Mouse (Mus musculus): ENCODE measurements around the gene Eif3l. TPM values are rescaled to one million over a fixed set of nuclear protein-coding genes. Genes with fewer than 3 reads are reported as not detected.

Eif3l gene
- polyA plus RNA-seq, 1 experiment from 2014 or later: 165 TPM

GRCm38 (mm10) chr15:79110031-79110430, 35.1 kb downstream of the Eif3l start:
- WGBS: 11% methylated on average over 9 of the region's 9 CpGs
- H3K27me3 ChIP-seq (replicated peaks): no peaks in the 10 kb centered on the region
- H3K27ac ChIP-seq (ENCODE audit: poor library complexity, severe bottlenecking): peak overlapping the region; percentile 89
- H3K4me3 ChIP-seq: peak overlapping the region; percentile 77
- H3K4me2 ChIP-seq: peak overlapping the region; percentile 86
- H3K36me3 ChIP-seq: peaks cover 25% of the 10 kb centered on the region
- H3K4me1 ChIP-seq (replicated peaks): peaks cover 49% of the 10 kb centered on the region
- no peaks in the 10 kb centered on the region for H3K9me3 ChIP-seq (replicated peaks)
- peak overlapping the region; percentile 96 for H3K9ac ChIP-seq
- no peak for ATAC-seq (ENCODE audit: insufficient number of reproducible peaks, low FRiP score)

- Histone ChIP-seq H3K36me3 (peaks cover 30% of the 10 kb centered on the region), H3K27me3 (replicated peaks) (no peaks in the 10 kb centered on the region), H3K9me3 (replicated peaks) (no peaks in the 10 kb centered on the region), H3K4me2 (peak overlapping the region; percentile 86), H3K4me3 (peak overlapping the region; percentile 77), H3K27ac (ENCODE audit: poor library complexity, severe bottlenecking) (peak overlapping the region; percentile 89), H3K9ac (peak overlapping the region; percentile 96), H3K4me1 (replicated peaks) (peaks cover 52% of the 10 kb centered on the region)
- WGBS: 64% methylated on average over 2 of the region's 2 CpGs
- no peak for ATAC-seq (ENCODE audit: insufficient number of reproducible peaks, low FRiP score)
Observed at GRCm38 (mm10) chr15:79110528-79110927, 35.5 kb downstream of the Eif3l start.

- H3K27me3 ChIP-seq (replicated peaks): no peaks in the 10 kb centered on the region
- H3K4me1 ChIP-seq (replicated peaks): peaks cover 49% of the 10 kb centered on the region
- peak overlapping the region; percentile 86 for H3K4me2 ChIP-seq
- peak overlapping the region; percentile 89 for H3K27ac ChIP-seq (ENCODE audit: poor library complexity, severe bottlenecking)
- no peaks in the 10 kb centered on the region for H3K9me3 ChIP-seq (replicated peaks)
- H3K9ac ChIP-seq: peak overlapping the region; percentile 65
- peak overlapping the region; percentile 25 for H3K4me3 ChIP-seq
- peaks cover 43% of the 10 kb centered on the region for H3K36me3 ChIP-seq
- ATAC-seq (ENCODE audit: insufficient number of reproducible peaks, low FRiP score): peak; percentile 49
- 30% methylated on average over 4 of the region's 4 CpGs for WGBS
Observed at GRCm38 (mm10) chr15:79111774-79112173, 36.8 kb downstream of the Eif3l start.

- no peak for ATAC-seq (ENCODE audit: insufficient number of reproducible peaks, low FRiP score)
- Histone ChIP-seq H3K9ac (no peak overlapping the region), H3K4me1 (replicated peaks) (peaks cover 38% of the 10 kb centered on the region), H3K27me3 (replicated peaks) (no peaks in the 10 kb centered on the region), H3K4me3 (no peak overlapping the region), H3K27ac (ENCODE audit: poor library complexity, severe bottlenecking) (no peak overlapping the region), H3K4me2 (no peak overlapping the region), H3K36me3 (peaks cover 78% of the 10 kb centered on the region), H3K9me3 (replicated peaks) (no peaks in the 10 kb centered on the region)
- 47% methylated on average over 5 of the region's 5 CpGs for WGBS
Observed at GRCm38 (mm10) chr15:79115276-79115675, 40.3 kb downstream of the Eif3l start.

GRCm38 (mm10) chr15:79119491-79119890, 44.5 kb downstream of the Eif3l start:
- H3K4me1 ChIP-seq (replicated peaks): peaks cover 28% of the 10 kb centered on the region
- no peaks in the 10 kb centered on the region for H3K27me3 ChIP-seq (replicated peaks)
- H3K27ac ChIP-seq (ENCODE audit: poor library complexity, severe bottlenecking): no peak overlapping the region
- no peak overlapping the region for H3K4me2 ChIP-seq
- H3K9ac ChIP-seq: no peak overlapping the region
- H3K9me3 ChIP-seq (replicated peaks): no peaks in the 10 kb centered on the region
- no peak overlapping the region for H3K4me3 ChIP-seq
- no peak for ATAC-seq (ENCODE audit: insufficient number of reproducible peaks, low FRiP score)
- WGBS: 77% methylated on average over 9 of the region's 9 CpGs
- H3K36me3 ChIP-seq: peaks cover 100% of the 10 kb centered on the region

GRCm38 (mm10) chr15:79122119-79122518, 47.1 kb downstream of the Eif3l start:
- 83% methylated on average over 4 of the region's 4 CpGs for WGBS
- Histone ChIP-seq H3K27ac (ENCODE audit: poor library complexity, severe bottlenecking) (no peak overlapping the region), H3K36me3 (peaks cover 100% of the 10 kb centered on the region), H3K4me2 (no peak overlapping the region), H3K27me3 (replicated peaks) (no peaks in the 10 kb centered on the region), H3K4me3 (no peak overlapping the region), H3K9me3 (replicated peaks) (no peaks in the 10 kb centered on the region), H3K4me1 (replicated peaks) (peaks cover 20% of the 10 kb centered on the region), H3K9ac (no peak overlapping the region)
- no peak for ATAC-seq (ENCODE audit: insufficient number of reproducible peaks, low FRiP score)

GRCm38 (mm10) chr15:79122546-79122945, 47.6 kb downstream of the Eif3l start:
- ATAC-seq (ENCODE audit: insufficient number of reproducible peaks, low FRiP score): no peak
- Histone ChIP-seq H3K27ac (ENCODE audit: poor library complexity, severe bottlenecking) (no peak overlapping the region), H3K4me1 (replicated peaks) (peaks cover 20% of the 10 kb centered on the region), H3K4me3 (no peak overlapping the region), H3K36me3 (peaks cover 100% of the 10 kb centered on the region), H3K9me3 (replicated peaks) (peaks cover 3% of the 10 kb centered on the region; the same call in 1 of the 2 replicates), H3K4me2 (no peak overlapping the region), H3K9ac (no peak overlapping the region), H3K27me3 (replicated peaks) (no peaks in the 10 kb centered on the region)
- 83% methylated on average over 13 of the region's 13 CpGs for WGBS

GRCm38 (mm10) chr15:79123751-79124150, 48.8 kb downstream of the Eif3l start:
- H3K4me3 ChIP-seq: no peak overlapping the region
- 31% methylated on average over 6 of the region's 6 CpGs for WGBS
- peaks cover 100% of the 10 kb centered on the region for H3K36me3 ChIP-seq
- peak overlapping the region; percentile 83 for H3K27ac ChIP-seq (ENCODE audit: poor library complexity, severe bottlenecking)
- peak overlapping the region; percentile 28; the same call in 1 of the 2 replicates for H3K9ac ChIP-seq
- H3K4me1 ChIP-seq (replicated peaks): peaks cover 20% of the 10 kb centered on the region
- no peaks in the 10 kb centered on the region for H3K27me3 ChIP-seq (replicated peaks)
- no peak overlapping the region for H3K4me2 ChIP-seq
- no peak for ATAC-seq (ENCODE audit: insufficient number of reproducible peaks, low FRiP score)
- peaks cover 10% of the 10 kb centered on the region for H3K9me3 ChIP-seq (replicated peaks)

GRCm38 (mm10) chr15:79124331-79124875, 49.4 kb downstream of the Eif3l start:
- 75% methylated on average over 10 of the region's 10 CpGs for WGBS

GRCm38 (mm10) chr15:79126217-79126932, 51.4 kb downstream of the Eif3l start:
- Histone ChIP-seq H3K9me3 (replicated peaks) (peaks cover 10% of the 10 kb centered on the region), H3K27ac (ENCODE audit: poor library complexity, severe bottlenecking) (no peak overlapping the region), H3K9ac (no peak overlapping the region), H3K27me3 (replicated peaks) (no peaks in the 10 kb centered on the region), H3K4me3 (no peak overlapping the region), H3K4me2 (no peak overlapping the region), H3K36me3 (peaks cover 98% of the 10 kb centered on the region), H3K4me1 (replicated peaks) (peaks cover 27% of the 10 kb centered on the region)
- ATAC-seq (ENCODE audit: insufficient number of reproducible peaks, low FRiP score): no peak
- WGBS: 75% methylated on average over 13 of the region's 13 CpGs

More at GRCm38 (mm10) chr15:79124331-79124875, 49.4 kb downstream of the Eif3l start:
- peaks cover 98% of the 10 kb centered on the region for H3K36me3 ChIP-seq
- peaks cover 10% of the 10 kb centered on the region for H3K9me3 ChIP-seq (replicated peaks)
- H3K27me3 ChIP-seq (replicated peaks): no peaks in the 10 kb centered on the region
- no peak for ATAC-seq (ENCODE audit: insufficient number of reproducible peaks, low FRiP score)
- H3K4me2 ChIP-seq: no peak overlapping the region
- H3K4me1 ChIP-seq (replicated peaks): peaks cover 20% of the 10 kb centered on the region
- no peak overlapping the region for H3K4me3 ChIP-seq
- H3K9ac ChIP-seq: peak overlapping the region; percentile 28; the same call in 1 of the 2 replicates
- peak overlapping the region; percentile 83 for H3K27ac ChIP-seq (ENCODE audit: poor library complexity, severe bottlenecking)

- H3K4me1 ChIP-seq (replicated peaks): peaks cover 27% of the 10 kb centered on the region
- WGBS: 89% methylated on average over 12 of the region's 12 CpGs
- ATAC-seq (ENCODE audit: insufficient number of reproducible peaks, low FRiP score): no peak
Observed at GRCm38 (mm10) chr15:79127101-79127500, 52.1 kb downstream of the Eif3l start.

More at GRCm38 (mm10) chr15:79127101-79127500, 52.1 kb downstream of the Eif3l start:
- Histone ChIP-seq H3K9ac (no peak overlapping the region), H3K27ac (ENCODE audit: poor library complexity, severe bottlenecking) (no peak overlapping the region), H3K4me2 (no peak overlapping the region), H3K9me3 (replicated peaks) (peaks cover 10% of the 10 kb centered on the region), H3K27me3 (replicated peaks) (no peaks in the 10 kb centered on the region), H3K36me3 (peaks cover 98% of the 10 kb centered on the region), H3K4me3 (no peak overlapping the region)
